Mouse (Mus musculus) kidney, postnatal 0 days (tissue): ENCODE results near the gene Nedd9. TPM values are rescaled to one million over a fixed set of nuclear protein-coding genes. Genes with fewer than 3 reads are reported as not detected.

Source experiments
- ATAC-seq: fragments of 200-750 bp; cut with Nextera tagmentation; replicated peaks from 2 replicates; pipeline ENCODE4 v1.8.0; 2017; ENCODE audit warnings: low read depth, moderate number of reproducible peaks, moderate TSS enrichment, moderate library complexity; ENCODE audit not compliant: low FRiP score
- DNase-seq: peaks from one replicate; pipeline ENCODE4 v3.0.0-alpha.2; 2016; ENCODE audit warnings: low spot score
- H3K27ac ChIP-seq: fragments of 300-500 bp; sonication (generic); 2 replicates; pipeline ENCODE4 v1.5.1; 2014; ENCODE audit warnings: mild to moderate bottlenecking
- H3K27me3 ChIP-seq: fragments of 300-500 bp; sonication (generic); 2 replicates; pipeline ENCODE4 v1.6.1; 2014; ENCODE audit warnings: low read length, mixed read lengths; ENCODE audit not compliant: insufficient read depth
- H3K36me3 ChIP-seq: fragments of 300-500 bp; sonication (generic); 2 replicates; pipeline ENCODE4 v1.6.1; 2014; ENCODE audit warnings: low read length, mixed read lengths; ENCODE audit not compliant: insufficient read depth
- H3K4me1 ChIP-seq: fragments of 300-500 bp; sonication (generic); replicated peaks from 2 replicates; pipeline ENCODE4 v1.6.1; 2014; ENCODE audit warnings: antibody characterized with exemption, low read length, mixed read lengths; ENCODE audit not compliant: insufficient read depth
- H3K4me2 ChIP-seq: fragments of 300-500 bp; sonication (generic); 2 replicates; pipeline ENCODE4 v1.6.1; 2014; ENCODE audit warnings: mild to moderate bottlenecking, low read length, moderate library complexity, mixed read lengths
- H3K4me3 ChIP-seq: fragments of 300-500 bp; sonication (generic); replicated peaks from 2 replicates; pipeline ENCODE4 v1.5.1; 2014; ENCODE audit warnings: low read depth, low read length
- H3K9ac ChIP-seq: fragments of 300-500 bp; sonication (generic); 2 replicates; pipeline ENCODE4 v1.6.1; 2014; ENCODE audit warnings: low read depth, low read length
- H3K9me3 ChIP-seq: fragments of 300-500 bp; sonication (generic); replicated peaks from 2 replicates; pipeline ENCODE4 v1.6.1; 2016; ENCODE audit warnings: low read length, inconsistent platforms, mixed read lengths
- CTCF ChIP-seq: IDR thresholded peaks from 2 replicates; pipeline ENCODE4 v1.5.1; 2016; ENCODE audit warnings: antibody characterized with exemption, low read depth, mild to moderate bottlenecking, moderate library complexity
- WGBS: fragments of 180-500 bp; shearing (Covaris S2); extraction: QIAGEN DNeasy Blood & Tissue Kit; methylation state at CpG from one replicate; pipeline ENCODE4 v1.1.7; 2014; 5-methylcytosine and 5-hydroxymethylcytosine counted together
- polyA plus RNA-seq: library from polyadenylated mRNA; unstranded; fragments of >200 nt; fragmentation: Nextera tagmentation; extraction: Ambion mirVana; gene quantifications from 2 replicates; pipeline ENCODE4 v1.2.1, GENCODE M21; 2015

Gene Nedd9
- polyA plus RNA-seq, 1 experiment from 2014 or later = 27.3 TPM

GRCm38 (mm10) chr13:41453227-41454193 lies 33.7 kb downstream of the Nedd9 start:
- no peaks in the 10 kb centered on the region for H3K36me3 ChIP-seq
- DNase-seq (no peak), ATAC-seq (no peak)
- TF ChIP-seq CTCF = no peak
- no peak overlapping the region for H3K4me2 ChIP-seq
- WGBS = 78% methylated on average over 15 of the region's 15 CpGs
- no peaks in the 10 kb centered on the region for H3K27me3 ChIP-seq
- no peak overlapping the region for H3K27ac ChIP-seq
- no peak overlapping the region for H3K4me3 ChIP-seq
- 0 out of 2 replicates have a peak, but pooled peaks cover 4% of the 10 kb centered on the region for H3K4me1 ChIP-seq
- H3K9me3 ChIP-seq = no peaks in the 10 kb centered on the region
- H3K9ac ChIP-seq = no peak overlapping the region

GRCm38 (mm10) chr13:41450821-41451220 lies 36.3 kb downstream of the Nedd9 start:
- ATAC-seq = no peak
- DNase-seq = no peak
- Histone ChIP-seq H3K9me3 (no peaks in the 10 kb centered on the region), H3K27ac (no peak overlapping the region), H3K4me2 (no peak overlapping the region), H3K27me3 (no peaks in the 10 kb centered on the region), H3K4me1 (no peaks in the 10 kb centered on the region), H3K36me3 (no peaks in the 10 kb centered on the region), H3K4me3 (no peak overlapping the region), H3K9ac (no peak overlapping the region)
- no peak for TF ChIP-seq CTCF
- WGBS = 56% methylated on average over 6 of the region's 6 CpGs

GRCm38 (mm10) chr13:41449211-41449610 lies 38.0 kb downstream of the Nedd9 start:
- Histone ChIP-seq H3K4me3 (no peak overlapping the region), H3K36me3 (no peaks in the 10 kb centered on the region), H3K27ac (no peak overlapping the region), H3K9ac (no peak overlapping the region), H3K27me3 (no peaks in the 10 kb centered on the region), H3K9me3 (no peaks in the 10 kb centered on the region), H3K4me1 (no peaks in the 10 kb centered on the region), H3K4me2 (no peak overlapping the region)
- TF ChIP-seq CTCF = no peak
- ATAC-seq (no peak), DNase-seq (no peak)
- WGBS = 95% methylated on average over 2 of the region's 2 CpGs

GRCm38 (mm10) chr13:41447209-41447608 lies 40.0 kb downstream of the Nedd9 start:
- H3K9ac ChIP-seq = no peak overlapping the region
- no peak overlapping the region for H3K27ac ChIP-seq
- no peak for DNase-seq
- H3K9me3 ChIP-seq = no peaks in the 10 kb centered on the region
- no peaks in the 10 kb centered on the region for H3K27me3 ChIP-seq
- no peak overlapping the region for H3K4me3 ChIP-seq
- H3K4me1 ChIP-seq = no peaks in the 10 kb centered on the region
- H3K4me2 ChIP-seq = no peak overlapping the region
- peak; percentile 49 for TF ChIP-seq CTCF
- no peak for ATAC-seq
- 41% methylated on average over 6 of the region's 6 CpGs for WGBS
- no peaks in the 10 kb centered on the region for H3K36me3 ChIP-seq

- Histone ChIP-seq H3K4me1 (no peaks in the 10 kb centered on the region), H3K4me3 (no peak overlapping the region), H3K27ac (no peak overlapping the region), H3K27me3 (no peaks in the 10 kb centered on the region), H3K9ac (no peak overlapping the region), H3K4me2 (no peak overlapping the region), H3K9me3 (no peaks in the 10 kb centered on the region), H3K36me3 (no peaks in the 10 kb centered on the region)
- DNase-seq (no peak), ATAC-seq (no peak)
- no peak for TF ChIP-seq CTCF
- 97% methylated on average over 1 of the region's 1 CpGs for WGBS
These were observed 40.6 kb downstream of the Nedd9 start for GRCm38 (mm10) chr13:41446591-41446990.

GRCm38 (mm10) chr13:41445067-41445808 lies 41.9 kb downstream of the Nedd9 start:
- no peaks in the 10 kb centered on the region for H3K4me1 ChIP-seq
- no peak for TF ChIP-seq CTCF
- H3K4me3 ChIP-seq = no peak overlapping the region
- no peak overlapping the region for H3K27ac ChIP-seq
- no peaks in the 10 kb centered on the region for H3K36me3 ChIP-seq
- no peak overlapping the region for H3K4me2 ChIP-seq
- WGBS = 93% methylated on average over 3 of the region's 3 CpGs
- DNase-seq = no peak
- no peaks in the 10 kb centered on the region for H3K9me3 ChIP-seq
- H3K27me3 ChIP-seq = no peaks in the 10 kb centered on the region
- no peak for ATAC-seq
- no peak overlapping the region for H3K9ac ChIP-seq
